Mouse (Mus musculus): ENCODE measurements around the gene Pacrg.

The Pacrg gene

DNA sequence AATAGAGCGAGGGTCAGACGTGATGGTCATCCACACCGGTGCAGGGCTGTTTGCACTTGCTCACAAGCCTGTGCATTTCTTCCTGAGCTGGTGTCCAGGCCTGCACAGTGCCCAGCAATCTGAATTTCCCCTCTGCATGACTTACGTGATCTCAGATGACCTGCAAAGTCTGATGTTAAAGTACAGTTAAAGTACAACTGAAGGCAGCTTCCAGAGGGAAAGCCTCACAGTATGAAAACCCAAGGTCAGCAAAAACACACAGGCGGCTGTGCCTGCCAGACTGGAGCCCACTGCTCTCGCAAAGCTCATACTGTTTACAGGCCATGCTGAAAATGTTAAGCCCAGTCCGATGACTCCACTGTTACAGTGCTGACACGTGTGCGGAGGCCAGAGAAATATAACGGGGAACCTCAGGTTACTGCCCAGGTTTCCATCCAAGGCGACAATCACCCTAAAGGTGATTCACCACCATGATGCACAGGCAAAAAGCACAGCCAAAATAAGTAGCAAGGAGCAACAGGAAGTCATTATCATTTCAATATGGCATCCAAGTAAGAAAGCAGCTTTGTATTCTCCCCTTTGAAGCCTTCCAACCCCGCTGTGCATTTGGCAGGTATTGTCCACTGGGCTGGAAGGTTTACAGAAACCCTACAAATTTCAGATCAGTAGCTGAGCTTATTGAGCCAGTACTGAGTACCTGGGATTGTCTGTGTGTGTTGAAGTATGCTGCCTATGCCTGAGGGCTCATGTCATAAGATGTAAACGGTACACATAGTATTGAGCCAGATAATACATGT lies 213.6 kb downstream of the Pacrg start:
- DNase-seq (ENCODE audit: low spot score in 2 of 2) = no peak

GRCm38 (mm10) chr17:10624699-10625424 lies 215.2 kb downstream of the Pacrg start:
- no peak for DNase-seq (ENCODE audit: low spot score in 2 of 2)

DNA sequence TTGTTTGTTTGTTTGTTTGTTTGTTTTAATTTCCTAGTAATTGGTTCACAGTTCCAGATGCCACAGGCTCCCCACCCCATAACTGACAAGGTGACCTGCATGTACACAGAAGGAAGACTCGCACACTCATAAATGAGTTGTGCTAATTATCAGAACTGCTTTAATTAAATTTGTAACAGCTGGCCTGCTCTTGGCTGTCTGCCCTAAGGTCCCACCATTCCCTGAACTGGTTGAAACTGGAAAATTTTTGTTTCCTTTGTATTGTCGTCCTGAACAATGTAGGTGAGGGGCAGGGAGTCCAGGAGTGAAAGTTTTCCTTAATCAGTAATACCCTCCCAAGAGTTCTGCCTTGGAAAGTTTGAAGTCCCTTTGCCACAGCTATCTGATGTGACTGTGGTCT lies 219.5 kb downstream of the Pacrg start:
- no peak for DNase-seq (ENCODE audit: low spot score in 2 of 2)

DNA sequence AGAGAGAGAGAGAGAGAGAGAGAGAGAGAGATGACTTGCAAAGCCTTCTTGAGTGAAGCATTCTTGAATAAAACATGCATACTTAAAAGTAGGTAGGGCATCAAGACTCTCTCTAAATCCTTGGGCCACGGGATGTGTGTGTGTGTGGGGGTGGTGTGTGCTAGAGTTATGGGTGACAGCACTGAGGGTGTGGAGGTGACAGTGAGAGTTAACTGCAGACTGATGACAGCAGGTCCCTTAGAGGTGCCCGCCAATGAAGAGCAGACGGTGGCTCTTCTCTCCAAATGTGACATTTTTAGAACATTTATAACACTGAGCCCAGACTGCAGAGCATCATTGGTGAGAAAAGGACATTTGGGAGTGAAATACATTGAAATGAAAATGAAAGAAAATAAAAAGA lies 220.2 kb downstream of the Pacrg start:
- no peak for DNase-seq (ENCODE audit: low spot score in 2 of 2)

DNA sequence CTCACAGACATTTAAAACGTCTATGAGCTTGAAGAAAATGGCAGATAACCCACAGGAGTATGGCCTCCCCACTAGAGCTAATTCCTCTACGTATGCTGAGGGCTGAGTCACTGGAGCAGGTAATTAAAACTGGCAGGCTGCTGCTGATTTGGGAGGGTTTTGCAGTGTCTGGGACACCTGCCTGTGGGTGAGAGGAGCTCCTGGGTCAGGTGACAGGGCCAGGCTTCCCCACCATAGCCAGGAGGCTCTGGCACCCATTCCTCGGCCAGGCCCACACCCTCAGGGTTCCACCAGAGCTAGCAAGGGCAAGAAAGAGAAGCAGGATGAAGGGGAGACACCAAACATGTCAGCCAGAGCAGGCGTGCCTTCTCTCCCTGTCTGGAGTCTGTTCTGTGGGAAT lies 222.5 kb downstream of the Pacrg start:
- peak in 1 of 2 experiments; percentile 21 for DNase-seq (ENCODE audit: low spot score in 2 of 2)

- no peak for DNase-seq (ENCODE audit: low spot score in 2 of 2)
Observed at GRCm38 (mm10) chr17:10615611-10616010, 224.5 kb downstream of the Pacrg start.

- no peak for DNase-seq (ENCODE audit: low spot score in 2 of 2)
Observed at GRCm38 (mm10) chr17:10614696-10615095, 225.4 kb downstream of the Pacrg start.

- DNase-seq (ENCODE audit: low spot score in 2 of 2) = no peak
Observed at GRCm38 (mm10) chr17:10611626-10612025, 228.5 kb downstream of the Pacrg start.

GRCm38 (mm10) chr17:10608146-10608545 lies 232.0 kb downstream of the Pacrg start:
- DNase-seq (ENCODE audit: low spot score in 2 of 2) = no peak

GRCm38 (mm10) chr17:10606090-10606489 lies 234.0 kb downstream of the Pacrg start:
- no peak for DNase-seq (ENCODE audit: low spot score in 2 of 2)

DNA sequence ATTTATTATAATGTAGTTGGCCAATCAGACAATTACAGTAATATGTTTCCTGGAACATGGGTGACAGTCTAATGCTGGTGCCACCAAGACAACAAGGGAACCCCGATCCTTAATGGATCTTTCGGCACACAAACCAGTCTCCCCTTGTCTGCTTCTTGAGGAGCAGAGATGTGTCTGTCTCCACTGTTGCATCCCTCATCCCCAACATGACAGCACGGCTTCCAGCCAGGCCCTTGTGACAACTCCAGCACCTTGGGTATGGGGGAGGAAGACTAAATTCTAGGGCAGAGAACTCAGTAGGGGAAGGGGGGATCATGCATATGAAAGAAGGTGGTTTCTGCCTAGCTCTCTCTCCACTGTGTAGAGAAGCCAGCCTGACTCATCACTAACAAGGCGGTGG lies 242.4 kb downstream of the Pacrg start:
- no peak for DNase-seq (ENCODE audit: low spot score in 2 of 2)

- no peak for DNase-seq (ENCODE audit: low spot score in 2 of 2)
Observed at GRCm38 (mm10) chr17:10589604-10590003, 250.5 kb downstream of the Pacrg start.

- DNase-seq (ENCODE audit: low spot score in 2 of 2) = no peak
Observed at GRCm38 (mm10) chr17:10588922-10589400, 251.2 kb downstream of the Pacrg start.

GRCm38 (mm10) chr17:10583301-10583700 lies 256.8 kb downstream of the Pacrg start:
- no peak for DNase-seq (ENCODE audit: low spot score in 2 of 2)

- DNase-seq (ENCODE audit: low spot score in 2 of 2) = no peak
Observed at GRCm38 (mm10) chr17:10575306-10575705, 264.8 kb downstream of the Pacrg start.

DNA sequence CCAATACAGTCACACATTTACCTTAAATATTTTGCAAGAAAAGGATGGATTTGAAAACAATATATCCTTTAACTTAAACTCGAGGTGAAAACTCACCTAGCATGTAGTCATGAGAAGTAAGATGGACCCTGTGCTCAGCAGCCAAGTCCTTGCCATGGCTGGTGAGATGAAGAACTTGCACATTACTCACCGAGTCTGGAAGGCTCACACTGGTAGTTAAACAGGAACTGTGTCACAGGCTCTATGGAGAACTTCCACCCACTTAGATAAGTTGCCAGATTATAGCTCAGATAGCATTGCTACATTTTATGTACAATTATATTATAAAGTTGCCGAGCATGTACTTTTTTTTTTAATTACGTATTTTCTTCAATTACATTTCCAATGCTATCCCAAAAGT lies 267.7 kb downstream of the Pacrg start:
- no peak for DNase-seq (ENCODE audit: low spot score in 2 of 2)

DNA sequence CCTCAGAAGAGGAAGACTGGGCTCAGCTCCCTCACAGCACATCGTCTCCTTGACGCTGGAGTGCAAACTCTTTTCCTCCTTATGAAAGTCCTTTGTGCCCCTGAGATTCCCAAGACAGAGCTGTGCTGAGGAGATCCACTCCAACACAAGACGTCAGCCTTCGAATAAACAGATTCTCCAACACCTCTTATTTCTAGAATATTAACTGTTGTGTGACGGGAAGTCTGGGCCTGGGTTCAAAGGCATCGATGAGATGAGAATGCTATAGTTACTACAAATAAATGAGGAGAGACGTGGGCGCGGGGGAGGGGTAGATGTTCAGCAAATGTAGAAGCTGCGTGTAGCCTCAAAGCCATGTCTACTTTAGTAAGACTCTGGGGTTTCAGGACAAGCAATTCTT lies 270.8 kb downstream of the Pacrg start:
- DNase-seq (ENCODE audit: low spot score in 2 of 2) = no peak

GRCm38 (mm10) chr17:10567411-10567810 lies 272.7 kb downstream of the Pacrg start:
- DNase-seq (ENCODE audit: low spot score in 2 of 2) = no peak

DNA sequence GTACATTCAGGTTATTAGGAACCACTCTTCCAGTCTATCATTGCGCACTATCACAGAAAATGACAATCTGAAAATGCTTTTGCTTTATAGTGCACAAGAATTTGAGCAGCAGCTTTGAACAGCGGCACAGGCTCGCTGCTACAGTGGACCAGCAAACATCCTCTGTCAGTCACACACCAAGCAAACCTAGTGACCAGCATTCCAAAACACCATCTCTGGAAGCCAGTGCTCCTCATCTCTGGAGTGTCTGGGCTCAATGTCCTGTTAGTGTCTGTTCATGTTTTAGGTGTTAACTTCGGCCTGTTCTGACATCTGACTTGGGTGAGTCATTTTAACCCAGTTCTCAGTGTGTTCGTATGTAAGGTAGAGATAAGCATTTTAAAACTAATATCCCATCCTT lies 275.9 kb downstream of the Pacrg start:
- DNase-seq (ENCODE audit: low spot score in 2 of 2) = no peak

DNA sequence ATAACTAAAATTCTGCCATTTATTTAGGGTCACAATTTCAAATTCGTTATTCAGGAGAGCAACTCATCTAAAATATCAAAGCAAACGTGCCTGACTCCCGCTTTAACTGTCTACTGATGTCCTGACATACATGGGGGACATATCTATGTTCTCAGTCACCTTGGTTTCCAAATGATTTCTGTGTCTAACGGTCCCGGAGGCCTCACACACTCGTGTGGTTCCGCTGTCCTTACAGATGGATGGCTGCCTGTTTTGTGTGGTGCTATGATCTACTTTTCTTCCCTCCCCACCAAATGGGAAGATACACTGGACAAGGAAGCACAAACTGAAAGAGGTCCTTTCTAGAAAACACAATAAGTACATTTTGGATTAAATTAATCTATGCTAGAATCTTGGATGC lies 277.2 kb downstream of the Pacrg start:
- DNase-seq (ENCODE audit: low spot score in 2 of 2) = no peak

GRCm38 (mm10) chr17:10560053-10560452 lies 280.1 kb downstream of the Pacrg start:
- DNase-seq (ENCODE audit: low spot score in 2 of 2) = no peak

GRCm38 (mm10) chr17:10558671-10559070 lies 281.4 kb downstream of the Pacrg start:
- DNase-seq (ENCODE audit: low spot score in 2 of 2) = no peak
